Mouse (Mus musculus) T-cell, adult 2 months (primary cell): ENCODE measurements around the gene Mthfd2.

ENCODE experiments used
- DNase-seq: peaks from one replicate; pipeline ENCODE4 v3.0.0; 2022; ENCODE audit warnings: low spot score

The Mthfd2 gene

GRCm38 (mm10) chr6:83327591-83328190, 2.0 kb upstream of the Mthfd2 start:
- DNase-seq: no peak

GRCm38 (mm10) chr6:83326761-83327160, 1.1 kb upstream of the Mthfd2 start:
- no peak for DNase-seq

GRCm38 (mm10) chr6:83326394-83326736, 657 bp upstream of the Mthfd2 start:
- no peak for DNase-seq

DNA sequence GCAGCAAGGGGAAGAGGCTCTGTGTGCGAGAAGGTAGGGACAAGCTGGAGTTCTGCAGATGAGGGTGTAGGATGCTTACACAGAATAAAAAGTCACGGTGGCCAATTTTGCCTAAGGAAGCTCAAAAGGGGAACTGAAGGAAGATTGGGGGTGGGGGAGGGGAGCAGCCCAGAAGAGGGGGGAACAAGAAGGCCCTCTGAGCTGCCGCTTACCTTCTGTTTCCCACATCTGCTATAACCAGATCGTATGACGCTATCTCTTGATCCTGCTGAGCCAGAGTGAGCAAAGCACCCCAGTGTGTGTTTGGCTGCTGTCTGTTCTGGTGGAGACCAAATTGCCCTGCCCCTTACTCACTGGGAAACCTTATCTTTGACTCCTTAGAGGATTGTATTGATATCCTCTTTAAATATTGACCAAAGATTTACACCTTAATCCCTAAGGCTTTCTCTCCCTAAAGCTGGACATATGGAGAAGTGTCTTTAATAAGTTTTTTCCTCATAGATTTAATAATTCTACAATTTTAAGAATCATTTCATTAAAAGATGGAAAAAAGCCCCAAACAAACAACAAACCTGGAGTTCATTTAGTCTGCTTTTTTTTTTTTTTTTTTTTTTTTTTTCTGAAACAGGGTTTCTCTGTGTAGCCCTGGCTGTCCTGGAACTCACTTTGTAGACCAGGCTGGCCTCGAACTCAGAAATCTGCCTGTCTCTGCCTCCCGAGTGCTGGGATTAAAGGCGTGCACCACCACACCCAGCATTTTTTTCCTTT, 1.9 kb downstream of the Mthfd2 start:
- no peak for DNase-seq

DNA sequence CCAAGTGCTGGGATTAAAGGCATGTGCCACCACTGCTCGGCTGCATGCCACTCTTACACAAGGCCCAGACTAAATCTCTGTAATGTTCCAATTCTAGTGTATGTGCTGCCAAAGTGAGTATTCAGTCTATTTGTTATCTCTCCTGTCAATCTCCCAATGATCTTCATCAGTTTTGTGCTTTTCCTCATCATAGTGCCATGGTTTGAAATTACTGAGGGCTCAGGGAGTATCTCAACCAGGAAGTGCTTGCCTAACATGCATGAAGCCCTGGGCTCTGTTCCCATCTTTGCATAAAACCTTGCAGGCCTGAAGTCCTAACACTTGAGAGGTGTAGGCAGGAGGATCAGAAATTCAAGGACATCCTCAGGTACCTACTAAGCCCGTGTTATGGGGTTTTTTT, 2.9 kb downstream of the Mthfd2 start:
- DNase-seq: no peak

DNA sequence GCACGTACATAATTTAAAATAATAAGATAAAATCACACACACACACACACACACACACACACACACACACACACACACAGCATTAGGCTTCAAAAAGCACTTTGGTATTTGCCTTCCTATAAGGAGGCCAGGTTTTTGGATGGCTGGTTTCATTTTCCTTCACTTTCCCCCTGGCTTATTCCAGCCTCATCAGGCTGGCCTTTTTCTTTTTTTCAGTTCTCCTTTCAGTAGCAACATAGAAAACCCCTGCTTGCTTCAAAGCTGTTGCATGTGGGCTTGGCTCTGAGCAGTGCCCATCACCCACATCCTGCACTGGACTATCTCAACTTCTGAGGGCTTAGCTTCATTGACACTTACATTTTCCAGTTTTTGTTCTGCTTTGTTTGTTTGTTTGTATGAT, 3.8 kb downstream of the Mthfd2 start:
- peak; percentile 16 for DNase-seq

- peak; percentile 88 for DNase-seq
These were observed 8.5 kb downstream of the Mthfd2 start for GRCm38 (mm10) chr6:83317108-83317741.

GRCm38 (mm10) chr6:83316022-83316421, 9.7 kb downstream of the Mthfd2 start:
- no peak for DNase-seq

GRCm38 (mm10) chr6:83315293-83315692, 10.4 kb downstream of the Mthfd2 start:
- DNase-seq: no peak

DNA sequence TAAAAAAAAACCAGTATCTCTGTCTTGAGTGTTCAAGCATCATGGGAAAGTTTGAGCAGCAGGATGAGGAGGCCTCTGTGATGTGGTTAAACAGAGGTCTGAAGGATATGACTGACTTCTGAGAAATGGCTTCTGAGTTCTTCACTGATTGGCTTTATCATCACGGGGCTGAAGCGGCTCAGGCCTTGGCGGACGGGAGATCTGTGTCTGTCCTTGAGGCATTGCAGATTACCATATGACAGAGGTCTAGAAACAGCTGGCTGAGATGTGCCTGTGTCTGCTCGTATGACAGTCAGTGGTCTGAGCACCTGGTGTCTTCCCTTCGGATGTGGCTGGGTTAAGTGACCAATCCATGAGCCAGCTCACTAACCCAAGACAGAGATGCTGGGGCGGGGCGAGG, 13.2 kb downstream of the Mthfd2 start:
- peak; percentile 62 for DNase-seq

GRCm38 (mm10) chr6:83312021-83312420, 13.7 kb downstream of the Mthfd2 start:
- no peak for DNase-seq

DNA sequence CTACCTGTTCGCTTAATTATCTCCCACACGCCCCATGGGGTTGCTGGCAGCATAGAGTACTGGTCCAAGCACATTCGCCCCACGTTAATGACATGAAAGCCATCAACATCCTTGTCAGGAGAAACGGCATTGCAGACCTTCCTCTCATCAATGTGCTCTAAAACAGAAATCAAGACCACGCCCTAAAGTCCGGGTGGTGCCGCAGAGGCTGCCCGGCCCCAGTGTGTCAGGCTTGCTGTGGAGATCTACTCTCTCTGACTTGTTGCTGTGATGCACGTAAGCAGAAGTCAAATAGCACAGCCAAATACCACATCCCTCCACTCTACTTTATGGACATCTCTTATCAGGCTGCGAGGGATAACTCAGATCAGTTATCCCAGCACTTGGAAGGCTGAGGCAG, 14.5 kb downstream of the Mthfd2 start:
- DNase-seq: no peak

- peak; percentile 23 for DNase-seq
These were observed 16.7 kb downstream of the Mthfd2 start for GRCm38 (mm10) chr6:83309017-83309416.

GRCm38 (mm10) chr6:83302264-83302663, 23.4 kb downstream of the Mthfd2 start:
- DNase-seq: no peak

- DNase-seq: no peak
These were observed 24.4 kb downstream of the Mthfd2 start for GRCm38 (mm10) chr6:83301294-83301693.

- no peak for DNase-seq
These were observed 25.1 kb downstream of the Mthfd2 start for GRCm38 (mm10) chr6:83300447-83301229.

GRCm38 (mm10) chr6:83280256-83280955, 45.3 kb downstream of the Mthfd2 start:
- peak; percentile 24 for DNase-seq

GRCm38 (mm10) chr6:83278881-83279280, 46.8 kb downstream of the Mthfd2 start:
- peak; percentile 36 for DNase-seq

DNA sequence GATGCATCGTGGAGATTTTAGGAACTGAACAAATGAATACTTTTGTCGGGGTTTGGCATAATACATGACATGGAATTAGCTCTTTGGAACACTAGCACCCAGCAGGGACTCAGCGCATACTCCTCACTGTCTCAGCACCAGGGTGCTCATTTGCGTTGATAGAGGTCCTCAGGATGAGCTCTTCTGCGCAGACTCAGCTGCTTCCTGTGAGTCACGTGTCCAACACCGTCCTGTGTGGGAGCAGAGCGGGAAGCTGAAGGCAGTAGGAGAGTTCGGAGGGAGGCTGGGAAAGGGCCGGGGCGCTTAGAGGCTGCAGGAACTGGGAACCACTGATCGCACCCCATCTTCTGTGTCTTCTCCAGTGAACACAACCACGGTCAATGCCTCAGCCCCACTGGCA, 48.6 kb downstream of the Mthfd2 start:
- no peak for DNase-seq

GRCm38 (mm10) chr6:83273733-83274132, 52.0 kb downstream of the Mthfd2 start:
- DNase-seq: peak; percentile 61

DNA sequence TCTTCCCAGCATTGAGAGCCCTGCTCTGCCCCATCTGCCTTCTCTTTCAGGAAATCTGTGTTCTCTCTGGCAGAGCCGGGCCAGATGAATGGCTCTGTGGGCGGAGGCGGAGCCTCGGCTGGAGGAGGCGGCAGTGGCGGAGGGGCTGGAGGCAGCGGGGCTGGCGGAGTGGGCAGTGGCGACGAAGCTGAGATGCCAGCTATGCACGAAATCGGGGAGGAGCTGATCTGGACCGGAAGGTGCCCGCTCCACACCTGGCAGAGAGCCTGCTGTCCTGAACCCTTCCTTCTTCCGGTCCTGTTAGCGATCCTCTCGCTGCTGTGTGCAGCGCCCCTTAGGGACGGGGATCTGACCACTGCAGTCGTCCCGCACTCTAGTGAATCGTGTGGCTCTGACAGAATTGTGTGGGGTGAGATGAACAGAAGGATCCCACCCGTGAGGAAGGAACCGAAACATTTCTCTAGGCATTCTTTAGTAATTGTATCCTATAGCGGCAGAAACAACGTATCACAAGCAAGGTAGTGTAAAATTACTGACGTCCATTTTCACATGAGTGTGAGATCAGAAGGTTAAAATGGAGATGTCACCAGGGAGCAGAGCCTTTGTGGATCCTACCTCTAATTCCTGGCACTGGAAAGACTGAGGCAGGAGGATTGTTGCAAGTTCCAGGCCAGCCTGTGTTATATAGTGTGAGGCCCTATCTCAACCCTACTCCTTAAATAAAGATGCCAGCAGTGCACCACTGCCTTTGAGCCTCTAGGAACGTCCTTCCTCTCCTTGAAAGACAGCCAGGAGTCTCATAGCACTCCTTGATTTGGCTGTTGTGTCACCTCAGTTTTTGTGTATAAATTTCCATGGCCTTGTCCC, 57.3 kb downstream of the Mthfd2 start:
- DNase-seq: peak; percentile 71
